Mouse (Mus musculus): Measurements from ENCODE around the gene Stox2.

- TF ChIP-seq CTCF (IDR thresholded peaks at IDR 0.05; ENCODE audit: extremely low read depth, insufficient read length, insufficient replicate concordance, low read depth, low read length) (no peak), POLR2A (IDR thresholded peaks at IDR 0.05; ENCODE audit: low read depth, low read length) (no peak)
Observed at GRCm38 (mm10) chr8:47411321-47411720, 34.8 kb downstream of the Stox2 start.

Measured in small intestine, adult 2 months (tissue).